Mouse (Mus musculus) megakaryocyte, embryonic 14.5 days (primary cell): ENCODE data around the gene Sox5.

Experiments used
- FLI1 ChIP-seq: IDR thresholded peaks from 2 replicates; pipeline ENCODE4 v1.6.1; 2012; ENCODE audit warnings: low read length, inconsistent platforms, mixed read lengths
- GATA1 ChIP-seq: IDR thresholded peaks from 3 replicates; pipeline ENCODE4 v1.6.1; 2012; ENCODE audit warnings: mixed read lengths, low read length, inconsistent platforms, borderline replicate concordance

GRCm38 (mm10) chr6:144136894-144137293, 644.9 kb downstream of the Sox5 start:
- no peak for TF ChIP-seq GATA1
- no peak for TF ChIP-seq FLI1
